Mouse (Mus musculus): ENCODE data around the gene Cxcl10.

- TF ChIP-seq HCFC1 (IDR thresholded peaks at IDR 0.05; ENCODE audit: borderline replicate concordance, insufficient read depth, low read length), result no peak
- TF ChIP-seq CHD2 (IDR thresholded peaks at IDR 0.05; ENCODE audit: low read depth, low read length), result no peak
These were observed 28.2 kb upstream of the Cxcl10 start for GRCm38 (mm10) chr5:92376795-92377405.
